Mouse (Mus musculus): ENCODE data around the gene Mmel1.

- no peak for TF ChIP-seq CTCF (IDR thresholded peaks at IDR 0.05; ENCODE audit: borderline replicate concordance, insufficient read depth, low read length)
- TF ChIP-seq POLR2A (IDR thresholded peaks at IDR 0.05; ENCODE audit: low read depth, low read length), result no peak
These were observed 11.8 kb upstream of the Mmel1 start for GRCm38 (mm10) chr4:154857366-154858240.

All from embryonic fibroblast, embryonic 13.5 days (primary cell).